Mouse (Mus musculus) heart, postnatal 10 days (tissue): ENCODE data around the gene Nmrk2. TPM values are rescaled to one million over a fixed set of nuclear protein-coding genes. Genes with fewer than 3 reads are reported as not detected.
"Not testable (repeated sequence)": the region's sequence is repeated elsewhere in the genome, so short reads cannot be mapped to it uniquely, and the experiment has no call there.

Source experiments
- DNase-seq, 2 experiments: peaks; one replicate each; pipeline ENCODE4 v3.0.0; 2021
- intact Hi-C: fragments of 180-260 bp; cut with DNase I; formaldehyde crosslinking; loops from one replicate; pipeline ENCODE4 v1.15.1; 2025
- total RNA-seq, 2 experiments: library from RNA; stranded (reverse); gene quantifications; 2 replicates each; pipeline ENCODE4 v1.2.3; 2021

Nmrk2 gene
- total RNA-seq, 2 experiments from 2014 or later: 11.6 to 16.5 TPM

DNA sequence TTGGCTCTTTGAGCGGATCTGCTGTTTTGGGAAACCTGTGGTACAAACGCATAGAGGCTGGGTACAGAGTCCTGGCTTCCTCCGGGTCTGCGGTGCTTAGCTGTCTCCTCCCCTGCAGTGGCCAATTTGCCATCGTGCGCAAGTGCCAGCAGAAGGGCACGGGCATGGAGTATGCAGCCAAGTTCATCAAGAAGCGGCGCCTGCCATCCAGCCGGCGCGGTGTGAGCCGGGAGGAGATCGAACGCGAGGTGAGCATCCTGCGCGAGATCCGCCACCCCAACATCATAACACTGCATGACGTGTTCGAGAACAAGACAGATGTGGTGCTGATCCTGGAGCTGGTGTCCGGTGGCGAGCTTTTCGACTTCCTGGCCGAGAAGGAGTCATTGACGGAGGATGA lies 12.0 kb downstream of the Nmrk2 start:
- intact Hi-C loops: no loop called here
- no peak for DNase-seq

DNA sequence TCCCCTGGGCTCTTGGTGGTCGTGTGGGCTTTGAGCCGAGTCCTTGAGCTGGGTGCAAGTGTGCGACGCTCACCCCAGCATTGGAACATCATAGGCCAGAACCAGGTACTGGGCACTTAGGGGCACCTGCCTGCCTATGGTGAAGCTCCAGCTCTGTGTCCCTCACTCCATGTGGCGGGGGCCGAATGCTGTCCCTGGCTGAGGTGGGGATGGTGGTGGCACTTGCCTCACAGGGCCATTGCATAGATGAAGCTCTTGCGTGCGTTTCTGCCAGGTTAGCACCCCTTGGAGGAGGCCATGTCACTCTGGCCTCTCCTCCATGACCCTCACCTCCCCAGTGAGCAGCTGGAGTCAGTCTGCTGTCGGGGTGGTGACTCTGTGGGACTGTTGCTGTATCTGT lies 14.7 kb downstream of the Nmrk2 start:
- intact Hi-C loops: no loop called here
- no peak for DNase-seq

DNA sequence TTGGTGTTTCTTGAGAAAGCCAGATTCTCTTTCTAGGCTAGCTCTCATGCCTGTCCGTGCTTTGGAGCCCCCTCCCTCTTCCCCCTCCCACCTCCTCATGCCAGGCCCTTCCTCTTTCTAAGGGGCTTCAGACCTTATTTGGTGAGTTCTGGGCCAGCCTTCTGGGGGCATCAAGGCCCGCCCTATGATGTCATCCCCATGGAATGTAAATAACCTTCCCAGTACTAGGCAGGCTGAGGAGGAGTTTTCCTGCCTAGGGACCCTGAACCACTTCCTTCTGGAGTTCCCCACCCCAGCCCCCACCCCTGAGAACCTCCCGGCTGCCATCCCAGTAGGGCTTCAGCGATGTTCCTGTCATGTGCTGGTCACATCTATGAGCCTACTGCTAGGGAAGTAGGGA lies 17.1 kb downstream of the Nmrk2 start:
- no peak for DNase-seq
- intact Hi-C loops: no loop called here

DNA sequence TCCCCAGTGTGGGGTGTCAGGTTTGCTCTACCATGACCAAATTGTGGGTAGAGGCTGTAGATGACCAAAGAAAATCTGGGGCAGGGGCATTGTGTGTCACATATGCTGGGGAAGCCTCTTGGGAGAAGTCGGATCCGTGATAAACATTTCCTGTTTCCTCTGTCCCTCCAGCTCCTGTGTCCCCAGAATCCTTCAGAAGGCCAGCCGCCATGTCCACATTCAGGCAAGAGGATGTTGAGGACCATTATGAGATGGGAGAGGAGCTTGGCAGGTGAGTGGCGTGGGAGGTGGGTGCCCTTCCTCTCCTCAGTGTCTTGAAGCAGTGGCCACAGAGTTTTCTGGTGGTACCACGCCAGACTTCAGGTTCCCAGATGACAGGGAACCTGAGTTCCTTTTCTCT lies 18.0 kb downstream of the Nmrk2 start, which contains the start of gene 4930442H23Rik:
Gene 4930442H23Rik, minus strand, starts transcription at position 45 of the 400 bp plus-strand sequence.
- DNase-seq: no peak
- intact Hi-C loops: no loop called here

DNA sequence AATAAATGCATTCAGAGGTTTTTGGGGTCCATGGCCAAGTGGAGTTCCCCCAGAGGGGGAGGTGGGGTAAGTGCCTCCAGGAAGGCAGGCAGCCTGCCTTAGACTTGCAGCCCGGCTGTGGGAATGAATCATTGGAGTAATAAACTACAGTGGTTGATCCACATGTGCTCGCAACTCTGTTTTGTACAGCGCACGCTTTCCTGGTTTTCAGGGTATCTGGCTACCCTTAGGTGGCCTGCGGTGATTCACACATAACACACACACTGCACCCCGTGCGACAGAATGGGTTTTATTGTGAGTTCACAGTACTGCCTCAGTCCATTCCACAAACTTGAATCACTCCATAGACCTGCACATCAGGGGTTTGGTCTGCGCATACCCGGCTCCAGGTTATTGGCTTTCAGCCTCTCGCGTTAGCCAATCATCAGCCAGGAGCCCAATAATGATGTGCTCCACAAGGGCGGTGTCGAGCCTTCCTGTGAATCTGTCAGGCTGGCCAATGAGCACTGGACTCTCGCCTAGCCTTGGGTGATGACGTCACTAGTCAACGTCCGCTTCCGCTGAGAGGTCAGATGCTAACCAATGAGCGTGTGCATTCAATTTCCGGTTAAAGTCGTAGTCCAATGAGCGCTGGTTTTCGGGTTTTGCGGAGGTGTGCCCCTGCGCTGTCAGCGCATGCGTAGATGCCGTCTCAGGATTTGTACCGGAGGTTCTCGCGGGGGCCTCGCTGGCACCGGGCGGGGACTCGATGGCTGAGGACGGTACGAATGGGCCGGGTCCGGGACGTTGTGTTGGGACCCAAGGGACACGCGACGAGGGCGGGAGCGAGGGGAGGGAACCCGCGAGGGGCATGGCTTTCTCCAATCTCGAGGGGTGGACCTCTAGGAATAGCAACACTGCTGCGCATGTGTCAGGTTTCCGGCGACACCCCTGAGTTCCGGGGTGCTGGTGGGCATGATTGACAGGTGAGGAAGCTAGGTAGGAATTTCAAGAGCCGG lies 19.2 kb downstream of the Nmrk2 start, which contains the start of gene Dapk3:
Gene Dapk3, plus strand, starts transcription at position 670 of the 998 bp plus-strand sequence.
- intact Hi-C loops: no loop called here
- DNase-seq: peak; percentile 98

DNA sequence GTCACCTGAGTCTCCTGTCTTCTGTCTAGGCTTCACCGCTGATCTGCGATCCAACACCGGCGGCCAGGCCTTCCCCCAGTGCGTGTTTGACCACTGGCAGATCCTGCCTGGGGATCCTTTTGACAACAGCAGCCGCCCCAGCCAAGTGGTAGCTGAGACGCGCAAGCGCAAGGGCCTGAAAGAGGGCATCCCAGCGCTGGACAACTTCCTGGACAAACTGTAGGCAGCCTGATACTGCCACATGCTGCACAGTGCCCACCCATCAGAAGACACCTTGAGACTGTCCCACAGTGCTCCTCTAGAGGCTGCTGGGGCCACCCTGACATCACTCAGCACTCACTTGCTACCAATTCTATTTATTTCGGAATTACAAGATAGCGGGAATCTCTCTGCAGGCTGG lies 20.0 kb downstream of the Nmrk2 start:
- DNase-seq: peak; percentile 20 to 27
- intact Hi-C loops: not testable (repeated sequence)

DNA sequence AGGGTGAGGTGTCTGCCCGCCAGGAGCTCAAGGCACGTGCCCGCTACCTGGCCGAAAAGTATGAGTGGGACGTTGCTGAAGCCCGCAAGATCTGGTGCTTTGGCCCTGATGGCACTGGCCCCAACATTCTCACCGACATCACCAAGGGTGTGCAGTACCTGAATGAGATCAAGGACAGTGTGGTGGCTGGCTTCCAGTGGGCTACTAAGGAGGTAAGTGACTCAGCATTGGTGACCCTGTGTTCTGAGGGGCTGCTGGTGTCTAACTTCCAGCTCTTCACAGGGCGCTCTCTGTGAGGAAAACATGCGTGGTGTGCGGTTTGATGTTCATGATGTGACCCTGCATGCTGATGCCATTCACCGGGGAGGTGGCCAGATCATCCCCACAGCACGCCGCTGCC lies 20.9 kb downstream of the Nmrk2 start:
- intact Hi-C loops: no loop called here
- DNase-seq: no peak

DNA sequence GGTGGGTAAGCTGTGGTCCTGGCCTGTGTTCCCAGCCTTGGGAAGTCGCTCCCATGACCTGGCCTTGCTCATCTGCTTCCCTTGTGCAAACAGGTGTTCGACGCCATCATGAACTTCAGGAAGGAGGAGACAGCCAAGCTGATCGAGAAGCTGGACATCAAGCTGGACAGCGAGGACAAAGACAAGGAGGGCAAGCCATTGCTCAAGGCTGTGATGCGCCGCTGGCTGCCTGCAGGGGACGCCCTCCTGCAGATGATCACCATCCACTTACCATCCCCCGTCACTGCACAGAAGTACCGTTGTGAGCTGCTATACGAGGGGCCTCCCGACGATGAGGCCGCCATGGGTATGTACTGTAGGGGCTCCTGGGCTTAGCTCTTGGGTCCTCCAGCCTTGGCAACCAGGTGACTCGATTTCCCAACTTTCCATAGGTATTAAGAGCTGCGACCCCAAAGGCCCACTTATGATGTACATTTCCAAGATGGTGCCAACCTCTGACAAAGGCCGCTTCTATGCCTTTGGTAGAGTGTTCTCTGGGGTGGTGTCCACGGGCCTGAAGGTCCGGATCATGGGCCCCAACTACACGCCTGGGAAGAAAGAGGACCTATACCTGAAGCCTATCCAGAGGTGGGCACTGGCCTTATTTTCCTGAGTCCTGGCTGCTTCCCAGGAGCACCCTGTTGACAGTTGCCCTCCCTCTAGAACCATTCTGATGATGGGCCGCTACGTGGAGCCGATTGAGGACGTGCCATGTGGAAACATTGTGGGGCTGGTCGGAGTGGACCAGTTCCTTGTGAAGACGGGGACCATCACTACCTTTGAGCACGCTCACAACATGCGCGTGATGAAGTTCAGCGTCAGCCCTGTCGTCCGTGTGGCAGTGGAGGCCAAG lies 22.2 kb downstream of the Nmrk2 start:
- no peak for DNase-seq
- intact Hi-C loops: loop anchor here (5.0 kb wide), 3 partner anchors 42 to 382 kb away; partner anchors contain the start of genes Plekhj1, Sf3a2 and Zbtb7a

DNA sequence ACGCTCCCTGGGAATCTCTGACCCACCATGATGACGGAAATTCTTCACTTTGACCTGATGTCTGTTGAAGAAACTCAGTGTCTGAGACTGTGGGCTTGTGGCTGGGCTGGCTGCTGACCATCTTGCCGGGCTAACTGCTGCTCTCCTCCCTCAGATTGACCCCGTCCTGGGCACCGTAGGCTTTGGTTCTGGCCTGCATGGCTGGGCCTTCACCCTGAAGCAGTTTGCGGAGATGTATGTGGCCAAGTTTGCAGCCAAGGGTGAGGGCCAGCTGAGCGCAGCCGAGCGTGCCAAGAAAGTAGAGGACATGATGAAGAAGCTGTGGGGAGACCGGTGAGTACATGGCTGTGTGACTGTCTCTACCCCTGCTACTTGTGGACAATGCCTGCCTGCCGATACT lies 22.9 kb downstream of the Nmrk2 start:
- intact Hi-C loops: loop anchor here (5.0 kb wide), 3 partner anchors 42 to 382 kb away; partner anchors contain the start of genes Plekhj1, Sf3a2 and Zbtb7a
- DNase-seq: no peak

DNA sequence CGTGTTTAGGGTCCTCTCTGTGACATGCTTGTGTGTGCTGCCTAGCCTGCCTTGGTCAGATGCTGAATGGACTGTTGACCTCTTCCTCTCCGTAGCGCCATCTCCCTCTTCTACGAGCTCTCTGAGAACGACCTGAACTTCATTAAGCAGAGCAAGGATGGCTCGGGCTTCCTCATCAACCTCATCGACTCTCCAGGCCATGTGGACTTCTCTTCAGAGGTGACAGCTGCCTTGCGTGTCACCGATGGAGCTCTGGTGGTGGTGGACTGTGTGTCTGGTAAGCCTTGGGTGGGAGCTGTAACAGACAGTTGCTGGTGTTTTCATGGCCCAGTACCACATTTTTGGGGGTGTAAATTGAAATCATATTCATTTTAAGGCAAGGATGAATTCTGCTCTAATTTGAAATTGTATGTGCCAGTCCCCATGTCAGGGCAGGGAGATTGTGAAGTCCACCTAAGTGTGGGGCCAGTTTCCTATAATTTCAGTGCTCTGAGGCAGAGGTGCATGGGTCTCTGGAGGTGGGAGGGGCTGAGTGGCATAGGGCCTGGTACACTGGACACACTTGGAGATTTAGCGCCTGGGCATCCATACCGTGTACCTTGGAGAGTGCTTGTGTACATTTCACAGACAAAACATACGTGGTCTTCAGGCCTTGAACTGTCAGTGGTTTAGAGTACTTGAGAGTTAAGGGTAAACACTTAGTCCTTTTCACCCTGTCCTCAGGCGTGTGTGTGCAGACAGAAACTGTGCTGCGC lies 23.7 kb downstream of the Nmrk2 start:
- intact Hi-C loops: loop anchor here (5.0 kb wide), 3 partner anchors 41 to 381 kb away; partner anchors contain the start of genes Plekhj1, Sf3a2 and Zbtb7a
- peak; percentile 22 to 24 for DNase-seq

DNA sequence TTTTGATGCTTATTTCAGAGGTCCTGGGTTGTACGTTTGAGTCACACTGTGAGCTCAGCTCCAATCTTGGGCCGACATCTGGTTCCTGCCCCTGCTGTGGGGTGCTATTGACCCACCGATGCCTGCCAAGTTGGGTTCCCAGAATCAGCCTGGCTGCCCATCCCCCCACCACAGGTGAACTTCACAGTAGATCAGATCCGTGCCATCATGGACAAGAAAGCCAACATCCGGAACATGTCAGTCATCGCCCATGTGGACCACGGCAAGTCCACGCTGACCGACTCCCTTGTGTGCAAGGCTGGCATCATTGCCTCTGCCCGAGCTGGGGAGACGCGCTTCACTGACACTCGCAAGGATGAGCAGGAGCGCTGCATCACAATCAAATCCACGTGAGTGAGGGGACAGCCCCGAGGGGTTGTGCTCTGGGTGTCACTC lies 24.3 kb downstream of the Nmrk2 start:
- peak; percentile 55 to 58 for DNase-seq
- intact Hi-C loops: loop anchor here (5.0 kb wide), 3 partner anchors 40 to 380 kb away; partner anchors contain the start of genes Plekhj1, Sf3a2 and Zbtb7a

DNA sequence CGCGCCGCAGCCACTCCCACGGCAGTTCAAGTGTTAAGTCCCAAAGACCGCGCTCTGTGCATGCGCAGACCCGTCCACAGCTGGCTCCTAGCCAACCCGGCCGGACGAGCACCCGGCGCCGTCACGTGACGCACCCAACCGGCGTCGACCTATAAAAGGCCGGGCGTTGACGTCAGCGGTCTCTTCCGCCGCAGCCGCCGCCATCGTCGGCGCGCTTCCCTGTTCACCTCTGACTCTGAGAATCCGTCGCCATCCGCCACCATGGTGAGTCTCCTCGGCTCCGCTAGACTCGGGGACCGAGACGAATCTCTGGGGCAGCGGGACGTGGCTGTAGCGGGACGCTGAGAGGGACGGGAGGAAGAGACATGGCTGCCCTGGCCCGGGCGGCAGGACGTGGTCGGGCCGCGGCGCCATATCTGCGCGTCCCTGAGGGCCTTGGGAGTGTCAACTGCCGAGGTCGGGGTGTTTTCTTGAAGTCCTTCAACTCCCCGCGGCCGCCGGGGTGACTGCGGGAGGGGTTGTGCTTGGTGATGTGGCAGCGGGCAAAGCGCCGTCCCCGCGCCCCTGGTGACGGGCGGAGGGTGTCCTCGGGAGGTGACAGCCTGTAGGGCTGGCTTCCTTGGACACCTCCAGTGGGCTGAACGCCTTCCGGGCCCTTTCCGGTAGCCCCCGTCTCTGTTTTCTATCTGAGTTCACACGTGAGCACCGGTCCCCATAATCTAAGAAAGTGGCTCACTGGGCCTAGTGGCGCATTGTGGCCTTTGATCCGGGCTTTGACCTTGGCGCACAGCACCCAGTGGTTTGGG lies 25.2 kb downstream of the Nmrk2 start, which contains the start of gene Eef2:
Gene Eef2, plus strand, starts transcription at position 166 of the 806 bp plus-strand sequence.
- intact Hi-C loops: loop anchor here (5.0 kb wide), 3 partner anchors 39 to 379 kb away; partner anchors contain the start of genes Plekhj1, Sf3a2 and Zbtb7a
- DNase-seq: peak; percentile 99 to 100

DNA sequence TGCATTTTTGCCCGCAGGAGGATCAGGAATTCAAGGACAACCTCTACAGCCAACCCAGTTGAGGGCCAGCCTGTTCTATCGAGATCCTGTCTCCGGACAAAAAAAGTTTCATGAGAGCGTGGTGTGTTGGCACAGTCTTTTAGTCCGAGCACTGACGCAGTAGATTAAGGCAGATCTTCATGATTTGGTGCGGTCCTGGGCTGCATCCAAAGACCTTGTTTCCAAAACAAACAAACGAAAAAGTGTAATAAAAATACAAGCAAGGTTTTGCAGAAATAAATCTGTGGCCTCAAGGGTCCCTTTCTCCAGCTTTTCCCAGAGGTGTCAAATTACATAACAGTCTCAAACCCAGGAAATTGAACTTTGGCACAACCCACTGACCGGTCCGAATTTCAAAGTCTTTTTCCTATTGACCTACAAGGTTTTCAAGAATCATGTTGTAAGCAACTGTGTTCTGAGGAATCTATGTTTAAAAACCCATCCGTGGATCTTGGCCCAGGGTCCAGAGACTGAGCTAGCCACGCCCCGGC lies 25.9 kb downstream of the Nmrk2 start:
- intact Hi-C loops: loop anchor here (1.0 to 5.0 kb wide), 4 partner anchors 39 to 379 kb away; partner anchors contain the start of genes Plekhj1, Sf3a2 and Zbtb7a
- no peak for DNase-seq

DNA sequence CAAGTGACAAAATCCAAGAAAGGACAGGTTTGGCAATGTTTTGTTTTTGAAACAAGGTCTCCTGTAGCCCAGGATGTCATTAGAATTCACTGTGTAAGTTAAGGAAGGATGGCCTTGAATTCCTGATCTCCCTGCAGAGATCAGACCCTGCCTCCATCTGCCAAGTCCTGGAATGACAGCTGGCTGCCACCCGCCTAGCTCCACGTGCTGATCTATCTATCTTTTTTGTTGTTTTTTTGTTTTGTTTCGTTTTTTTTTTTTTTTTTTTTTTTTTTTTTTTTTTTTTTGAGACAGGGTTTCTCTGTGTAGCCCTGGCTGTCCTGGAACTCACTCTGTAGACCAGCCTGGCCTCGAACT lies 26.5 kb downstream of the Nmrk2 start:
- not testable (repeated sequence) for DNase-seq
- intact Hi-C loops: loop anchor here (1.0 to 5.0 kb wide), 4 partner anchors 38 to 378 kb away; partner anchors contain the start of genes Plekhj1, Sf3a2 and Zbtb7a

DNA sequence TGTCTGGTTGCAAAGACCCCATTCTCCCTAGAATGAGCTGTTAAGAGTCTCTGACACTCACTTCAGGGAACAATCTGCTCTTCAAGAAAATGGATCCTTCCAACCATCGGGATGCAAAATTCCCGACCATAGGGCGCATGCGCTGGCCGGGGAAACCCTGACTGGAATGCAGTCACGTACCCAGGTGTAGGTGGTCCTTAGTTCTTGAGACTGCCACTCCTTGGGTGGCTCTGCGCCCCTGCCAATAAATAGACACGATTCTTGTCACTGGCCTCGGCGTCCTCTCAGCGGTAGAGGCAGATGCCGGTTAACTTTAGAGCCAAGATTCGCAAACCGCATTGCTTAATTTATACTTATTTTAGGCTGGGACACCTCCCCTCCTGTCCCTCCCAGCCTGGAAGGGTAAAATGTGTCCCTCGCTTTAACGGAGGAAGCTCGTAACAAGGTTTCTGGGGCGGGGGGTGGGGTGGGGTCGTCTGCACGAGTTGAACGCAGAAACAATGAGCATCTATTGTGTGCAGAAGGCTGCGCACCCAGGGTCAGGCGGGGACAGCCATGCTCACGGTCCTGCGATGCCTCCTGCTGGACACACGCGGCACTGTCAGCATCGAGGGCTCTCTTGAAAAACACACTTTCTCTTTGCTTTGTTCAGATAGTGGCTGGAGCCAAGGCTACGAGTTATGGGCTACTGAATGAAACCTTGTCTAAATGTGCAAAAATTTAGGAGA lies 27.1 kb downstream of the Nmrk2 start:
- DNase-seq: peak; percentile 94 to 96
- intact Hi-C loops: loop anchor here (1.0 to 5.0 kb wide), 5 partner anchors 37 to 377 kb away; partner anchors contain the start of genes Plekhj1, Sf3a2 and Zbtb7a

DNA sequence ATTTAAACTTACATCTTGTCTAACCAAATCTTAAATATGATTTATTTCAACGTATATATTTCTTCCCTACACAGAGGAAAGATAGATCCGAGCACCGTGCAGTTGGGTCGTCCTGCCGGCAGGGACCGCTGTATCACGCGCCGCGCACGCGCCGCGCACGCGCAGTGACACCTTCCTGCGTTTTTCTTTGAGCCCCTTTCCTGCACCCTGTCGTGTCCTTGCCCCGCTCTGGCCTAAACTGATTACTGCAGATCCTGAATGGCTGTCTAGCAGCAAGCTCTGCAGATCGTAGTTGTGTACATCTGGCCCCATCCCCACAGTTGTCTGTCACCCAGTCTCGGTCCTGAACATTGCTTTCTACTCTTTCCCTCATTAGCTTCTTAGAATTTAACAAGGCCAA lies 28.7 kb downstream of the Nmrk2 start:
- peak; percentile 84 to 89 for DNase-seq
- intact Hi-C loops: loop anchor here (5.0 kb wide), 1 partner anchor 86 kb away; no protein-coding TSS in a partner anchor

DNA sequence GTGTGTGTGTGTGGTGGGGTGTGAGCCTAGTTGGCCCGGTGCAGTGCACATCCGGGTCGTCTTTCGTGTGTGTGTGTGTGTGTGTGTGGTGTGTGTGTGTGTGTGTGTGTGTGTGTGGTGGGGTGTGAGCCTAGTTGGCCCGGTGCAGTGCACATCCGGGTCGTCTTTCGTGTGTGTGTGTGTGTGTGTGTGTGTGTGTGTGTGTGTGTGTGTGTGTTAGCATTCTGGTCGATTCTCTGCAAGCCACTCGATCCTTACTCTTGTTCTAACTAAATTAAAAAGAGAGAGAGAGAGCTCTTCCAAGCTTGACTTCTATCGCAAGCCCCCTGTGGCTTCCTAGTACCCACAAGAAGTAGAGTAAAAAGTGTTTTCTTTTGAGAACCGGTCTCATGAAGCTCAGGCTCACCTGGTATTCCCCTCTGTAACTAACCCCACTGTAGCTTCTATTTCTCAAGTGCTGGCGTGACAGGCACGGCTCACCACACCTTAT lies 32.4 kb downstream of the Nmrk2 start:
- peak; percentile 26 to 57 for DNase-seq
- intact Hi-C loops: not testable (repeated sequence)
